Mouse (Mus musculus) heart, adult 2 months (tissue): Measurements from ENCODE around the gene Mdh1. TPM values are rescaled to one million over a fixed set of nuclear protein-coding genes. Genes with fewer than 3 reads are reported as not detected.

Experiments
- DNase-seq, 2 experiments: peaks; one replicate each; pipeline ENCODE4 v3.0.0; 2021
- H3K27ac ChIP-seq: fragments of 200-600 bp; 2 replicates; pipeline ENCODE4 v1.8.1; 2022
- H3K27me3 ChIP-seq: fragments of 200-500 bp; 2 replicates; pipeline ENCODE4 v1.6.1; 2012; ENCODE audit warnings: mild to moderate bottlenecking, low read length, inconsistent platforms, mixed read lengths; ENCODE audit not compliant: control insufficient read depth, insufficient read depth
- H3K36me3 ChIP-seq: fragments of 200-500 bp; 2 replicates; pipeline ENCODE4 v1.6.1; 2012; ENCODE audit warnings: low read length, inconsistent platforms; ENCODE audit not compliant: control insufficient read depth, insufficient read depth
- H3K4me1 ChIP-seq: fragments of 200-500 bp; 2 replicates; pipeline ENCODE4 v1.6.1; 2011; ENCODE audit warnings: low read length; ENCODE audit not compliant: control insufficient read depth, insufficient read depth
- H3K4me3 ChIP-seq: fragments of 200-600 bp; 2 replicates; pipeline ENCODE4 v1.8.1; 2022
- H3K79me2 ChIP-seq: fragments of 200-500 bp; replicated peaks from 2 replicates; pipeline ENCODE4 v1.6.1; 2012; ENCODE audit warnings: mild to moderate bottlenecking, inconsistent platforms, low read length, moderate library complexity, mixed read lengths; ENCODE audit not compliant: control insufficient read depth, insufficient read depth
- H3K9ac ChIP-seq: fragments of 200-500 bp; 2 replicates; pipeline ENCODE4 v1.6.1; 2012; ENCODE audit warnings: low read depth, mild to moderate bottlenecking, control low read depth, inconsistent platforms, low read length, mixed read lengths
- CTCF ChIP-seq: fragments of 200-600 bp; IDR thresholded peaks from 2 replicates; pipeline ENCODE4 v1.8.1; 2022; ENCODE audit warnings: antibody characterized with exemption, mild to moderate bottlenecking, moderate library complexity
- EP300 ChIP-seq: fragments of 200-500 bp; IDR thresholded peaks from 2 replicates; pipeline ENCODE4 v1.6.1; 2011; ENCODE audit warnings: low read depth, low read length, control low read depth; ENCODE audit not compliant: insufficient read depth
- POLR2A ChIP-seq: fragments of 200-500 bp; IDR thresholded peaks from 2 replicates; pipeline ENCODE4 v1.6.1; 2011; ENCODE audit warnings: mild to moderate bottlenecking, low read depth, low read length, control low read depth; ENCODE audit not compliant: insufficient read depth
- WGBS: fragments of 180-500 bp; shearing (Covaris S2); methylation state at CpG from one replicate; pipeline ENCODE4 v1.1.7; 2018; 5-methylcytosine and 5-hydroxymethylcytosine counted together
- intact Hi-C: fragments of 180-260 bp; cut with DNase I; formaldehyde crosslinking; loops from one replicate; pipeline ENCODE4 v1.15.1; 2025
- polyA plus RNA-seq: library from polyadenylated mRNA; depleted of rRNA; stranded (reverse); fragments of >200 nt; gene quantifications from 2 replicates; pipeline ENCODE4 v1.2.3, GENCODE M21; 2012
- total RNA-seq, 2 experiments: library from RNA; stranded (reverse); gene quantifications; 2 replicates each; pipeline ENCODE4 v1.2.3; 2021

Gene Mdh1
- total and polyA plus RNA-seq, 3 experiments: 1,485 to 2,577 (median 2,315) TPM

DNA sequence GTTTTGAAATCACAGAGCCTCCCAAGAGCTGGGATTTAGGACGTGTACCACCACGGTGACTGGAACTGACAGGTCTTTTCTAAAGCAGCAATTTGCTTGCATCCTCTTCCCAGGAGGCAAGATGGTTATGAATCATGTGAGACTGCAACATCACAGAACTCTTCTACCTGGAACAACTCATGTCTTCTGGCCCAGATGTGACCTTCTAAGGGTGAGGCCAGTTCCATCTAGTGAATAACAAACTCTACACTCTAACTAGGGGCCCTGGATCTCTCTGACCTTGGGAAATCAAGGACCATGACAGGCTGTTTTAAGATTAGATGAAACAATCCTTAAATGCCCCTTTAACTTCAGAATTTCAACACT is 2.1 kb downstream of the Mdh1 start:
- 38% methylated on average over 2 of the region's 2 CpGs for WGBS
- H3K27ac ChIP-seq: peak overlapping the region; percentile 96
- 0 out of 2 replicates have a peak, but pooled peaks cover 1% of the 10 kb centered on the region for H3K79me2 ChIP-seq
- no peak for TF ChIP-seq CTCF
- TF ChIP-seq EP300: no peak
- TF ChIP-seq POLR2A: 0 out of 2 replicates have a peak, but pooled peaks have one; percentile 13
- peaks cover 6% of the 10 kb centered on the region for H3K4me1 ChIP-seq
- H3K36me3 ChIP-seq: peaks cover 25% of the 10 kb centered on the region
- H3K27me3 ChIP-seq: no peaks in the 10 kb centered on the region
- intact Hi-C loops: loop anchor here (5.0 kb wide), 1 partner anchor 203 kb away; no protein-coding TSS in a partner anchor
- DNase-seq: no peak
- peak overlapping the region; percentile 60 for H3K9ac ChIP-seq
- peak overlapping the region; percentile 72 for H3K4me3 ChIP-seq

DNA sequence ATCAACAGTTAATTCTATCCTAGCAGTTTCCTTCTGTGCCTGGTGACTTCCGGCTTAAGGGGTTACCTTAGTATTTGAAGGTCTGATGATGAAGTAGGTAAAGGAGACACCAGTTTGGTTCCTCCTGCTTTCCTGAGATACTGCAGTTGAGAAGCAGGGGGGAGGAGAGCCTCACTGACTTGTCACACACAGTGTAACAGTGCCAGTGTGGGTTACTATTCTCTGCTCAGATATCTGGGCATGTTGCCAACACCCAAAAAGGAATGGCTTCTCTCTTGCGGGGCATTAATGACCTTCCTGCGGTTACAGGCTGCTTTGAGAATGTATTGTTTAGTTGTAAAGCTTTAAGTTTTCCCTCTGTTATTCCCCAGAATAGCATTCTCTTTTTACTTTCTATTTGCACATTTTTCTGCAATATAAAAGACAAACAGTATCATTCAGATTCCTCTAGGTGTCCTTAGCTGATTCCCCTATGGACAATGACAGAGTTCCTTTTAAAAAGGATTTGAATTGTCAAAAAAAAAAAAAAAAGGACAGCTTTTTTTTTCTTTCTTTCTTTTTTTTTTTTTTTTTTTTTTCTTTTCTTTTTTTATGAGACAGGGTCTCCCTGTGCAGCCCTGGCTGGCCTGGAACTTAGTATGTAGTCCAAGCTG is 2.6 kb downstream of the Mdh1 start:
- Histone ChIP-seq H3K27me3 (no peaks in the 10 kb centered on the region), H3K27ac (peak overlapping the region; percentile 96), H3K4me1 (peaks cover 6% of the 10 kb centered on the region), H3K79me2 (0 out of 2 replicates have a peak, but pooled peaks cover 1% of the 10 kb centered on the region), H3K9ac (peak overlapping the region; percentile 74), H3K4me3 (peak overlapping the region; percentile 72), H3K36me3 (peaks cover 30% of the 10 kb centered on the region)
- TF ChIP-seq POLR2A (peak; percentile 48; the same call in 1 of the 2 replicates), EP300 (peak; percentile 60; the same call in 1 of the 2 replicates), CTCF (0 out of 2 replicates have a peak, but pooled peaks have one; percentile 3)
- WGBS: 7% methylated on average over 3 of the region's 3 CpGs
- intact Hi-C loops: loop anchor here (5.0 kb wide), 1 partner anchor 202 kb away; no protein-coding TSS in a partner anchor
- DNase-seq: peak; percentile 40 to 71

DNA sequence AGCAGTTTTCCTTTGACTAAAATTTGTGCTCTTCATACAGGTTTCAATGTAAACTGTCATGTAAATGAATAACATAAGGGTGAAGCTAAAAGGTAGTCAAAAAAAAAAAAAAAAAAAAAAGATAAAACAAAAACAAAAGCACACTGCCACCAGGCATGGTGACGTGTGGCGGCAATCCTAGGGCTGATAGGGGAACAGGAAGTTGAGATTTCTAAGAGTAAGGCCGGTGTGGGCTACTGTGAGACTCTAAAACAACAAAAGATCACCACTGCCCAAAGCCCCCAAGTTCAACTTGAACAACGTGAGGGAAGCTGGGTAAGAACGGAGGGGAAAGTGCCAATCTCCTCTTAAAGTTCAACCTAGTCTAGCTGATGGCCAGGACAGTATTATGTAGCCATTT is 3.2 kb downstream of the Mdh1 start:
- 14% methylated on average over 5 of the region's 5 CpGs for WGBS
- peak overlapping the region; percentile 74 for H3K9ac ChIP-seq
- H3K4me3 ChIP-seq: peak overlapping the region; percentile 72
- H3K27me3 ChIP-seq: no peaks in the 10 kb centered on the region
- no peak for DNase-seq
- TF ChIP-seq POLR2A: no peak
- TF ChIP-seq EP300: no peak
- no peak for TF ChIP-seq CTCF
- peak overlapping the region; percentile 96 for H3K27ac ChIP-seq
- peaks cover 31% of the 10 kb centered on the region for H3K36me3 ChIP-seq
- intact Hi-C loops: no loop called here
- peaks cover 6% of the 10 kb centered on the region for H3K4me1 ChIP-seq
- 0 out of 2 replicates have a peak, but pooled peaks cover 1% of the 10 kb centered on the region for H3K79me2 ChIP-seq

- 18% methylated on average over 1 of the region's 1 CpGs for WGBS
Observed at GRCm38 (mm10) chr11:21567733-21568132, 4.4 kb downstream of the Mdh1 start.

DNA sequence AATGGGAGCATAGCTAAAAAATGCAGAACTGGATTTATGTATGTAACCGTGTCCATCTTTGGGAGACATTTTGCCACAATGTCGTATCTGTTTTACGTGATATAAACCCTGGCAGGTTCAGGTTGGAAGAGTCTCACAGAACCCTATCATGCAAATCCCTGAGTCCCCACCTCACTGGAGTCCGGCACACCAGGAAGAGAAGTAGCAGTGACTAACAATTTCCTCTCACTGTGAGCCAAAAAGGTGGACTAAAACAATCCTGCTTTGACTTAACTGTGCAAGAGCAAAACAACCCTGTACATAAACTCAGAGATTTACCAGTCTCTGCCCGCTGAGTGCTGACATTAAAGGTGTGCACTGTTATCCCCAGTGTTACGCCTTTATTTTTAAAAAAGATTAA is 5.2 kb downstream of the Mdh1 start:
- 0 out of 2 replicates have a peak, but pooled peaks cover 1% of the 10 kb centered on the region for H3K79me2 ChIP-seq
- peak overlapping the region; percentile 96 for H3K27ac ChIP-seq
- peaks cover 9% of the 10 kb centered on the region for H3K4me1 ChIP-seq
- H3K9ac ChIP-seq: peak overlapping the region; percentile 54
- TF ChIP-seq POLR2A: no peak
- TF ChIP-seq CTCF: no peak
- no peak for TF ChIP-seq EP300
- intact Hi-C loops: no loop called here
- 51% methylated on average over 6 of the region's 6 CpGs for WGBS
- no peaks in the 10 kb centered on the region for H3K27me3 ChIP-seq
- H3K4me3 ChIP-seq: peak overlapping the region; percentile 20; the same call in 1 of the 2 replicates
- H3K36me3 ChIP-seq: peaks cover 43% of the 10 kb centered on the region
- DNase-seq: no peak

More at GRCm38 (mm10) chr11:21567733-21568132, 4.4 kb downstream of the Mdh1 start:
- intact Hi-C loops: no loop called here
- peaks cover 41% of the 10 kb centered on the region for H3K36me3 ChIP-seq
- TF ChIP-seq EP300 (no peak), CTCF (no peak), POLR2A (no peak)
- DNase-seq: no peak
- H3K4me1 ChIP-seq: peaks cover 9% of the 10 kb centered on the region
- H3K27me3 ChIP-seq: no peaks in the 10 kb centered on the region
- H3K27ac ChIP-seq: peak overlapping the region; percentile 96
- peak overlapping the region; percentile 72; the same call in 1 of the 2 replicates for H3K4me3 ChIP-seq
- H3K9ac ChIP-seq: no peak overlapping the region
- 0 out of 2 replicates have a peak, but pooled peaks cover 1% of the 10 kb centered on the region for H3K79me2 ChIP-seq

DNA sequence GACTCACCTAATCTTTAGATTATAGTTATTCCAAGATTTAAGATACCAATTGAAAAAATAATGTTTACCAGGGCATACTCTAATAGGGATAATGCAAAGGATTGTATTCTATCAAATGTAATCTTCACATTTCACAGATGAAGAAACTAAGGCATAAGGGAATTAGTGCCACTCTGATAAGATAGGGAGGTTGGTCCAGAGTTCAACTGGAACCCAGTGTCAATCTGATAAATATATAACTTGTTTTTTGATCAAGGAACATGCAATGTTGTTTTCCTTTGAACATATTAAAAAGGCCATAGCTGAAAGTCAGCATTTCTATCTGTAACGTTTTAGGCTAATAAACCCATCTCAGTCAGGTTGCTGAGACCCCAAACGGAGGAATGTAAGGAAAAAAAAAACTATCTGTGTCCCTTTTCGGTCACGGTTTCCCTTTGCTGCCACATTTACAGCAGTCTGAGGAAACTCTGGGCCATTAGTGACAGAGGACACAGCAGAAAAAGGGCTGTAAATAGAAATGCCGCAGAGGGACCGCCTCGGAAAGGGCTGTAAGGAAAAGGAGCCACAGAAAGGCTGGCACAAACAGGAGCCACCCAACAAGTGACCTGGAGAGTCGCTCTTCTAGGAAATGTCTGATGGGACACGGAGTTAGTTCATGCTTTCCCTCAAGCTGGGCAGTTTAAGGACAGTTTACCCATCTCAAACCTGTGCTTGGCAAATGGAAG is 7.3 kb downstream of the Mdh1 start:
- no peak for DNase-seq
- H3K79me2 ChIP-seq: 0 out of 2 replicates have a peak, but pooled peaks cover 1% of the 10 kb centered on the region
- H3K27me3 ChIP-seq: no peaks in the 10 kb centered on the region
- peaks cover 7% of the 10 kb centered on the region for H3K4me1 ChIP-seq
- H3K27ac ChIP-seq: peak overlapping the region; percentile 96
- WGBS: 56% methylated on average over 9 of the region's 9 CpGs
- H3K9ac ChIP-seq: no peak overlapping the region
- H3K36me3 ChIP-seq: peaks cover 52% of the 10 kb centered on the region
- intact Hi-C loops: no loop called here
- peak overlapping the region; percentile 1; the same call in 1 of the 2 replicates for H3K4me3 ChIP-seq
- TF ChIP-seq EP300 (no peak), CTCF (no peak), POLR2A (no peak)
